Mouse (Mus musculus) spleen, adult 2 months (tissue): ENCODE measurements around the gene Mark2.

Source experiments
- CTCF ChIP-seq: fragments of 200-500 bp; IDR thresholded peaks from 2 replicates; pipeline ENCODE4 v1.5.1; 2011; ENCODE audit warnings: mild to moderate bottlenecking, inconsistent platforms; ENCODE audit not compliant: insufficient read depth, insufficient read length, insufficient replicate concordance; ENCODE audit errors: extremely low read depth
- POLR2A ChIP-seq: fragments of 200-500 bp; IDR thresholded peaks from 2 replicates; pipeline ENCODE4 v1.6.1; 2011; ENCODE audit warnings: low read depth, low read length, inconsistent platforms

DNA sequence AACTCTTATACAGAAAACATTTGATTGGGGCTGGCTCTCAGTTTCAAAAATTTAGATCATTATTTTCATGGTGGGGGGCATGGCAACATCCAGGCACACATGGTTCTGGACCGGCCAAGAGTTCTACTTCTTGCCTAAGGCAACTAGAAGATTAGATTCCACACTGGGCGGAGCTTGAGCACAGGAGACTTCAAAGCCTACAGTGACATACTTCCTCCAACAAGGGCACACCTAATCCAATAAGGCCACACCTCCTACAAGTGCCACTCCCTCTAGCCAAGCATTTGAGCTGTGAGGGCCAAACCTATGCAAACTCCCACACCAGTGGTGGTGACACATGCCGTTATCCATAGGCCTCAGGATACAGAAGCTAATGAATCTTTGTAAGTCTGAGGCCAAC lies 95.6 kb downstream of the Mark2 start:
- TF ChIP-seq CTCF (no peak), POLR2A (no peak)
